Mouse (Mus musculus): Measurements from ENCODE around the gene Lats2. TPM values are rescaled to one million over a fixed set of nuclear protein-coding genes. Genes with fewer than 3 reads are reported as not detected.
"Not testable (repeated sequence)": the region's sequence is repeated elsewhere in the genome, so short reads cannot be mapped to it uniquely, and the experiment has no call there.

Gene Lats2
- polyA plus RNA-seq, 1 experiment from 2014 or later, result 20.5 TPM

- Histone ChIP-seq H3K4me2 (ENCODE audit: low read length) (no peak overlapping the region), H3K4me1 (replicated peaks; ENCODE audit: control insufficient read depth, insufficient read depth, low read length) (no peaks in the 10 kb centered on the region), H3K36me3 (ENCODE audit: control insufficient read depth, insufficient read depth, low read length) (no peaks in the 10 kb centered on the region), H3K9ac (ENCODE audit: low read length) (no peak overlapping the region), H3K9me3 (ENCODE audit: control insufficient read depth, low read length) (no peaks in the 10 kb centered on the region), H3K27me3 (replicated peaks; ENCODE audit: control insufficient read depth, insufficient read depth, low read length) (no peaks in the 10 kb centered on the region), H3K27ac (ENCODE audit: low read depth) (no peak overlapping the region), H3K4me3 (ENCODE audit: low read depth, low read length) (no peak overlapping the region)
- ATAC-seq (replicated peaks; ENCODE audit: low FRiP score, low TSS enrichment, low read depth), result no peak
- 77% methylated on average over 6 of the region's 6 CpGs for WGBS
- DNase-seq (ENCODE audit: low spot score), result no peak
Observed at GRCm38 (mm10) chr14:57772157-57772815, 14.1 kb upstream of the Lats2 start.

GRCm38 (mm10) chr14:57769102-57769501 is 10.9 kb upstream of the Lats2 start:
- ATAC-seq (replicated peaks; ENCODE audit: low FRiP score, low TSS enrichment, low read depth), result no peak
- no peaks in the 10 kb centered on the region for H3K36me3 ChIP-seq (ENCODE audit: control insufficient read depth, insufficient read depth, low read length)
- no peak for DNase-seq (ENCODE audit: low spot score)
- no peak overlapping the region for H3K9ac ChIP-seq (ENCODE audit: low read length)
- no peak overlapping the region for H3K4me3 ChIP-seq (ENCODE audit: low read depth, low read length)
- H3K27ac ChIP-seq (ENCODE audit: low read depth), result no peak overlapping the region
- WGBS, result 92% methylated on average over 5 of the region's 5 CpGs
- H3K4me1 ChIP-seq (replicated peaks; ENCODE audit: control insufficient read depth, insufficient read depth, low read length), result no peaks in the 10 kb centered on the region
- no peaks in the 10 kb centered on the region for H3K9me3 ChIP-seq (ENCODE audit: control insufficient read depth, low read length)
- no peaks in the 10 kb centered on the region for H3K27me3 ChIP-seq (replicated peaks; ENCODE audit: control insufficient read depth, insufficient read depth, low read length)
- H3K4me2 ChIP-seq (ENCODE audit: low read length), result no peak overlapping the region

- ATAC-seq (replicated peaks; ENCODE audit: low FRiP score, low TSS enrichment, low read depth), result no peak
- Histone ChIP-seq H3K4me1 (replicated peaks; ENCODE audit: control insufficient read depth, insufficient read depth, low read length) (no peaks in the 10 kb centered on the region), H3K9ac (ENCODE audit: low read length) (no peak overlapping the region), H3K4me3 (ENCODE audit: low read depth, low read length) (no peak overlapping the region), H3K9me3 (ENCODE audit: control insufficient read depth, low read length) (no peaks in the 10 kb centered on the region), H3K4me2 (ENCODE audit: low read length) (no peak overlapping the region), H3K27ac (ENCODE audit: low read depth) (no peak overlapping the region), H3K36me3 (ENCODE audit: control insufficient read depth, insufficient read depth, low read length) (no peaks in the 10 kb centered on the region), H3K27me3 (replicated peaks; ENCODE audit: control insufficient read depth, insufficient read depth, low read length) (no peaks in the 10 kb centered on the region)
- 67% methylated on average over 10 of the region's 10 CpGs for WGBS
- no peak for DNase-seq (ENCODE audit: low spot score)
Observed at GRCm38 (mm10) chr14:57760447-57761412, 2.5 kb upstream of the Lats2 start.

GRCm38 (mm10) chr14:57756094-57756493 is 2.1 kb downstream of the Lats2 start:
- no peaks in the 10 kb centered on the region for H3K27me3 ChIP-seq (replicated peaks; ENCODE audit: control insufficient read depth, insufficient read depth, low read length)
- H3K4me3 ChIP-seq (ENCODE audit: low read depth, low read length), result no peak overlapping the region
- no peak overlapping the region for H3K4me2 ChIP-seq (ENCODE audit: low read length)
- 82% methylated on average over 4 of the region's 4 CpGs for WGBS
- H3K36me3 ChIP-seq (ENCODE audit: control insufficient read depth, insufficient read depth, low read length), result no peaks in the 10 kb centered on the region
- H3K9ac ChIP-seq (ENCODE audit: low read length), result no peak overlapping the region
- ATAC-seq (replicated peaks; ENCODE audit: low FRiP score, low TSS enrichment, low read depth) (no peak), DNase-seq (ENCODE audit: low spot score) (no peak)
- H3K9me3 ChIP-seq (ENCODE audit: control insufficient read depth, low read length), result no peaks in the 10 kb centered on the region
- H3K4me1 ChIP-seq (replicated peaks; ENCODE audit: control insufficient read depth, insufficient read depth, low read length), result no peaks in the 10 kb centered on the region
- H3K27ac ChIP-seq (ENCODE audit: low read depth), result no peak overlapping the region

- no peak overlapping the region for H3K4me3 ChIP-seq (ENCODE audit: low read depth, low read length)
- DNase-seq (ENCODE audit: low spot score) (no peak), ATAC-seq (replicated peaks; ENCODE audit: low FRiP score, low TSS enrichment, low read depth) (no peak)
- no peak overlapping the region for H3K4me2 ChIP-seq (ENCODE audit: low read length)
- H3K27me3 ChIP-seq (replicated peaks; ENCODE audit: control insufficient read depth, insufficient read depth, low read length), result no peaks in the 10 kb centered on the region
- no peak overlapping the region for H3K27ac ChIP-seq (ENCODE audit: low read depth)
- H3K9me3 ChIP-seq (ENCODE audit: control insufficient read depth, low read length), result no peaks in the 10 kb centered on the region
- H3K36me3 ChIP-seq (ENCODE audit: control insufficient read depth, insufficient read depth, low read length), result no peaks in the 10 kb centered on the region
- 87% methylated on average over 2 of the region's 2 CpGs for WGBS
- no peak overlapping the region for H3K9ac ChIP-seq (ENCODE audit: low read length)
- H3K4me1 ChIP-seq (replicated peaks; ENCODE audit: control insufficient read depth, insufficient read depth, low read length), result no peaks in the 10 kb centered on the region
Observed at GRCm38 (mm10) chr14:57755661-57756060, 2.5 kb downstream of the Lats2 start.

GRCm38 (mm10) chr14:57753351-57753992 is 4.7 kb downstream of the Lats2 start:
- DNase-seq (ENCODE audit: low spot score) (peak; percentile 60), ATAC-seq (replicated peaks; ENCODE audit: low FRiP score, low TSS enrichment, low read depth) (0 out of 2 replicates have a peak, but pooled peaks have one; percentile 53)
- Histone ChIP-seq H3K9ac (ENCODE audit: low read length) (no peak overlapping the region), H3K4me2 (ENCODE audit: low read length) (no peak overlapping the region), H3K27me3 (replicated peaks; ENCODE audit: control insufficient read depth, insufficient read depth, low read length) (no peaks in the 10 kb centered on the region), H3K36me3 (ENCODE audit: control insufficient read depth, insufficient read depth, low read length) (no peaks in the 10 kb centered on the region), H3K4me3 (ENCODE audit: low read depth, low read length) (no peak overlapping the region), H3K4me1 (replicated peaks; ENCODE audit: control insufficient read depth, insufficient read depth, low read length) (no peaks in the 10 kb centered on the region), H3K9me3 (ENCODE audit: control insufficient read depth, low read length) (no peaks in the 10 kb centered on the region), H3K27ac (ENCODE audit: low read depth) (peak overlapping the region; percentile 81)
- 16% methylated on average over 9 of the region's 9 CpGs for WGBS

GRCm38 (mm10) chr14:57751006-57751405 is 7.2 kb downstream of the Lats2 start:
- H3K9me3 ChIP-seq (ENCODE audit: control insufficient read depth, low read length); ATAC-seq (replicated peaks; ENCODE audit: low FRiP score, low TSS enrichment, low read depth); H3K27ac ChIP-seq (ENCODE audit: low read depth); H3K4me2 ChIP-seq (ENCODE audit: low read length); H3K9ac ChIP-seq (ENCODE audit: low read length); H3K36me3 ChIP-seq (ENCODE audit: control insufficient read depth, insufficient read depth, low read length); H3K27me3 ChIP-seq (replicated peaks; ENCODE audit: control insufficient read depth, insufficient read depth, low read length); H3K4me3 ChIP-seq (ENCODE audit: low read depth, low read length); DNase-seq (ENCODE audit: low spot score); H3K4me1 ChIP-seq (replicated peaks; ENCODE audit: control insufficient read depth, insufficient read depth, low read length): not testable (repeated sequence)

- no peak for ATAC-seq (replicated peaks; ENCODE audit: low FRiP score, low TSS enrichment, low read depth)
- no peaks in the 10 kb centered on the region for H3K27me3 ChIP-seq (replicated peaks; ENCODE audit: control insufficient read depth, insufficient read depth, low read length)
- 67% methylated on average over 2 of the region's 2 CpGs for WGBS
- H3K4me1 ChIP-seq (replicated peaks; ENCODE audit: control insufficient read depth, insufficient read depth, low read length), result no peaks in the 10 kb centered on the region; the same call in 1 of the 2 replicates
- no peak overlapping the region for H3K27ac ChIP-seq (ENCODE audit: low read depth)
- H3K4me3 ChIP-seq (ENCODE audit: low read depth, low read length), result no peak overlapping the region
- no peak overlapping the region for H3K4me2 ChIP-seq (ENCODE audit: low read length)
- H3K9ac ChIP-seq (ENCODE audit: low read length), result no peak overlapping the region
- H3K36me3 ChIP-seq (ENCODE audit: control insufficient read depth, insufficient read depth, low read length), result no peaks in the 10 kb centered on the region
- no peak for DNase-seq (ENCODE audit: low spot score)
- no peaks in the 10 kb centered on the region for H3K9me3 ChIP-seq (ENCODE audit: control insufficient read depth, low read length)
Observed at GRCm38 (mm10) chr14:57749501-57749900, 8.7 kb downstream of the Lats2 start.
